ENCODE assay signal across 11 mouse cellular contexts in the genomic region with DNA sequence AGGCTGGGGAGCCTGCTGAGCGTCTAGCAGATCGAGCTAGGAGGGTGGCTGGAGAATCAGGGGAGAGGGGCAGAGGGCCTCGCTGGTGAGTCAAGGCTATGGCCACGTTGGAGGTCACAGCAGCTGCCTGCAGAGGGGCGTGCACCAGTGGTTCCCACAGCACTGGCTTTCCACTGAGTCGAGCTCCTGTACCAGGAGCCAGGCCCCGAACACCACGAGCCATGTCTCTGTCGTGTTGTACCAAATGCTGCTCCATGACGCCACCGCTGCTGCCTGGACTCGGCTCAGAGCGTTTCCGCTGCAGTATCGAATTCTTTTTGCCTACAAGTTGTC. TPM values are rescaled to one million over a fixed set of nuclear protein-coding genes. Genes with fewer than 3 reads are reported as not detected.
DNase-seq lines count a peak whose midpoint lies in the region; ATAC-seq and TF ChIP-seq lines count a peak whose summit lies in the region.
"Had no signal": no experiment of that assay in that cellular context is flagged by ENCODE, and none has a peak within 500 bp of the region (broad histone marks: within the 10 kb centered on the region; RNA-seq: fewer than 3 reads in every experiment).

No protein-coding gene starts in this region.

- H3K27me3 ChIP-seq in heart, embryonic 16.5 days (ENCODE audit: control insufficient read depth, insufficient read depth, low read length), result peaks cover 60% of the 10 kb centered on the region
- peaks cover 11% of the 10 kb centered on the region for H3K27me3 ChIP-seq in heart, adult 2 months (ENCODE audit: control insufficient read depth, insufficient read depth, low read length)
- H3K27me3 ChIP-seq in neural tube, embryonic 11.5 days (ENCODE audit: control insufficient read depth, insufficient read depth, low read length), result peaks cover 2% of the 10 kb centered on the region; the same call in 1 of the 2 replicates
- H3K27me3 ChIP-seq in limb, embryonic 12.5 days, result peaks cover 73% of the 10 kb centered on the region
- H3K27me3 ChIP-seq in stomach, postnatal 0 days (ENCODE audit: control insufficient read depth, insufficient read depth, low read length), result no peaks in the 10 kb centered on the region

- no peaks in the 10 kb centered on the region for H3K79me2 ChIP-seq in heart, adult 2 months (replicated peaks; ENCODE audit: control insufficient read depth, insufficient read depth, low read length)

- TF ChIP-seq POLR2A in heart, adult 2 months (IDR thresholded peaks at IDR 0.05; ENCODE audit: insufficient read depth, low read depth, low read length), result no peak

- no peaks in the 10 kb centered on the region for H3K36me3 ChIP-seq in heart, embryonic 16.5 days (ENCODE audit: control insufficient read depth, insufficient read depth)
- H3K36me3 ChIP-seq in heart, adult 2 months (ENCODE audit: control insufficient read depth, insufficient read depth, low read length), result no peaks in the 10 kb centered on the region
- no peaks in the 10 kb centered on the region for H3K36me3 ChIP-seq in neural tube, embryonic 11.5 days (ENCODE audit: control insufficient read depth, insufficient read depth, low read length)
- no peaks in the 10 kb centered on the region for H3K36me3 ChIP-seq in limb, embryonic 12.5 days
- no peaks in the 10 kb centered on the region for H3K36me3 ChIP-seq in stomach, postnatal 0 days (ENCODE audit: control insufficient read depth, insufficient read depth, low read length)

- TF ChIP-seq EP300 in heart, adult 2 months (IDR thresholded peaks at IDR 0.05; ENCODE audit: insufficient read depth, low read depth, low read length), result no peak
- no peak for TF ChIP-seq EP300 in stomach, postnatal 0 days (optimal IDR thresholded peaks at IDR 0.05)

- H3K4me2 ChIP-seq in heart, embryonic 16.5 days (ENCODE audit: low read depth, low read length), result peak overlapping the region; percentile 50
- H3K4me2 ChIP-seq in neural tube, embryonic 11.5 days (ENCODE audit: low read depth), result peak overlapping the region; percentile 32
- peak overlapping the region; percentile 58 for H3K4me2 ChIP-seq in limb, embryonic 12.5 days
- H3K4me2 ChIP-seq in stomach, postnatal 0 days (replicated peaks; ENCODE audit: low read depth), result peak overlapping the region; percentile 48

- no peak for DNase-seq in heart, adult 2 months
- DNase-seq in neural tube, embryonic 11.5 days (ENCODE audit: low spot score), result no peak
- no peak for DNase-seq in neural tube, embryonic 10.5 days (ENCODE audit: extremely low spot score, low spot score)
- DNase-seq in stomach, postnatal 0 days (ENCODE audit: low spot score), result no peak
- no peak for DNase-seq in spleen, adult 18-20 months
- no peak for DNase-seq in thymus, postnatal 36 days
- DNase-seq: gastrocnemius, adult 2 months had no signal

- no peaks in the 10 kb centered on the region for H3K9me3 ChIP-seq in heart, embryonic 16.5 days (replicated peaks; ENCODE audit: control insufficient read depth, low read length)
- no peaks in the 10 kb centered on the region for H3K9me3 ChIP-seq in neural tube, embryonic 11.5 days (ENCODE audit: control insufficient read depth, low read length)
- no peaks in the 10 kb centered on the region for H3K9me3 ChIP-seq in limb, embryonic 12.5 days
- H3K9me3 ChIP-seq in stomach, postnatal 0 days (ENCODE audit: control insufficient read depth, low read length), result no peaks in the 10 kb centered on the region

- no peak overlapping the region for H3K27ac ChIP-seq in heart, embryonic 16.5 days (ENCODE audit: low read length)
- H3K27ac ChIP-seq in heart, adult 2 months, result no peak overlapping the region
- no peak overlapping the region for H3K27ac ChIP-seq in neural tube, embryonic 11.5 days (ENCODE audit: low read depth, low read length)
- H3K27ac ChIP-seq in limb, embryonic 12.5 days, result no peak overlapping the region
- H3K27ac ChIP-seq in stomach, postnatal 0 days (replicated peaks), result no peak overlapping the region
- H3K27ac ChIP-seq: gastrocnemius, adult 2 months had no signal

- no peak for TF ChIP-seq CTCF in heart, adult 2 months (IDR thresholded peaks at IDR 0.05)
- no peak for TF ChIP-seq CTCF in stomach, postnatal 0 days (IDR thresholded peaks at IDR 0.05; ENCODE audit: low read depth)

- H3K4me1 ChIP-seq in heart, embryonic 16.5 days (ENCODE audit: control insufficient read depth, insufficient read depth, low read length), result peaks cover 2% of the 10 kb centered on the region; the same call in 1 of the 2 replicates
- H3K4me1 ChIP-seq in heart, adult 2 months (ENCODE audit: control insufficient read depth, insufficient read depth, low read length), result no peaks in the 10 kb centered on the region
- no peaks in the 10 kb centered on the region for H3K4me1 ChIP-seq in neural tube, embryonic 11.5 days (ENCODE audit: control insufficient read depth, insufficient read depth, low read length)
- peaks cover 9% of the 10 kb centered on the region for H3K4me1 ChIP-seq in limb, embryonic 12.5 days (replicated peaks)
- no peaks in the 10 kb centered on the region for H3K4me1 ChIP-seq in stomach, postnatal 0 days (replicated peaks; ENCODE audit: control insufficient read depth, insufficient read depth)

- intact Hi-C loops in heart, adult 2 months (cut with DNase I), result no loop called here

- H3K9ac ChIP-seq in heart, embryonic 16.5 days (ENCODE audit: low read length), result no peak overlapping the region
- no peak overlapping the region for H3K9ac ChIP-seq in heart, adult 2 months (ENCODE audit: low read depth, low read length)
- H3K9ac ChIP-seq in neural tube, embryonic 11.5 days (ENCODE audit: low read length), result no peak overlapping the region
- peak overlapping the region; percentile 24; the same call in 1 of the 2 replicates for H3K9ac ChIP-seq in limb, embryonic 12.5 days (replicated peaks)
- peak overlapping the region; percentile 43; the same call in 1 of the 2 replicates for H3K9ac ChIP-seq in stomach, postnatal 0 days (ENCODE audit: low read length)

- ATAC-seq in heart, embryonic 16.5 days (replicated peaks; ENCODE audit: extremely low read depth, insufficient read depth, low FRiP score), result no peak
- ATAC-seq in neural tube, embryonic 11.5 days (ENCODE audit: insufficient read depth, low FRiP score, low TSS enrichment), result no peak
- no peak for ATAC-seq in limb, embryonic 12.5 days (ENCODE audit: insufficient number of reproducible peaks, insufficient read depth, low FRiP score, low TSS enrichment, low read depth)
- ATAC-seq in stomach, postnatal 0 days (ENCODE audit: low FRiP score, low TSS enrichment), result peak; percentile 53

- peak overlapping the region; percentile 34; the same call in 1 of the 2 replicates for H3K4me3 ChIP-seq in heart, embryonic 16.5 days (ENCODE audit: low read length)
- H3K4me3 ChIP-seq in heart, adult 2 months, result no peak overlapping the region
- no peak overlapping the region for H3K4me3 ChIP-seq in neural tube, embryonic 11.5 days (ENCODE audit: low read depth, low read length)
- peak overlapping the region; percentile 29 for H3K4me3 ChIP-seq in limb, embryonic 12.5 days (replicated peaks)
- peak overlapping the region; percentile 24; the same call in 1 of the 2 replicates for H3K4me3 ChIP-seq in stomach, postnatal 0 days (ENCODE audit: low read depth, low read length)
- H3K4me3 ChIP-seq: gastrocnemius, adult 2 months had no signal

- 5% methylated on average over 15 of the region's 15 CpGs for WGBS in heart, embryonic 16.5 days
- 12% methylated on average over 15 of the region's 15 CpGs for WGBS in heart, adult 2 months
- 8% methylated on average over 15 of the region's 15 CpGs for WGBS in neural tube, embryonic 11.5 days
- 6% methylated on average over 15 of the region's 15 CpGs for WGBS in limb, embryonic 12.5 days
- WGBS in stomach, postnatal 0 days, result 8% methylated on average over 15 of the region's 15 CpGs

RNA-seq across cellular contexts. Expression of a gene that starts 12.0 kb away (rescaled TPM):
- 0.20 and 0.64 TPM in 2 replicates for polyA plus RNA-seq in heart, embryonic 16.5 days (2015; fragmentation: Nextera tagmentation; extraction: Ambion mirVana)
- total RNA-seq in heart, adult 2 months (2021), result not detected
- polyA plus RNA-seq in heart, adult 2 months (2012; rRNA removed), result 0.06 TPM in 1 of 2 replicates, not detected in the other
- polyA plus RNA-seq in neural tube, embryonic 11.5 days (2014; fragmentation: Nextera tagmentation; extraction: Ambion mirVana), result 1.5 and 2.4 TPM in 2 replicates
- polyA plus RNA-seq in limb, embryonic 12.5 days (2016; fragmentation: Nextera tagmentation; extraction: Ambion mirVana), result 0.24 and 0.36 TPM in 2 replicates
- 6.6 and 6.8 TPM in 2 replicates for polyA plus RNA-seq in stomach, postnatal 0 days (2015; fragmentation: Nextera tagmentation; extraction: Ambion mirVana)
- total RNA-seq: gastrocnemius, adult 2 months; layer of hippocampus, postnatal 14 days; neutrophil, adult 5-6 weeks had no signal

RNA-seq across cellular contexts. Expression of a gene that starts 12.1 kb away (rescaled TPM):
- 0.70 and 0.76 TPM in 2 replicates for polyA plus RNA-seq in heart, embryonic 16.5 days (2015; fragmentation: Nextera tagmentation; extraction: Ambion mirVana)
- total RNA-seq in heart, adult 2 months (2021), result under 1 TPM in 1 of 2 experiments, not detected in 1; 0.25 TPM
- 0.26 and 0.29 TPM in 2 replicates for polyA plus RNA-seq in heart, adult 2 months (2012; rRNA removed)
- polyA plus RNA-seq in neural tube, embryonic 11.5 days (2014; fragmentation: Nextera tagmentation; extraction: Ambion mirVana), result 5.2 and 7.5 TPM in 2 replicates
- polyA plus RNA-seq in limb, embryonic 12.5 days (2016; fragmentation: Nextera tagmentation; extraction: Ambion mirVana), result 2.2 and 2.8 TPM in 2 replicates
- polyA plus RNA-seq in stomach, postnatal 0 days (2015; fragmentation: Nextera tagmentation; extraction: Ambion mirVana), result 0.45 and 0.71 TPM in 2 replicates

RNA-seq across cellular contexts. Expression of a gene that starts 16.6 kb away (rescaled TPM):
- polyA plus RNA-seq in heart, embryonic 16.5 days (2015; fragmentation: Nextera tagmentation; extraction: Ambion mirVana), result 15.9 and 17.9 TPM in 2 replicates
- total RNA-seq in heart, adult 2 months (2021), result 10 to 100 TPM; 15.4 to 18.9 TPM
- 26.5 and 40.4 TPM in 2 replicates for polyA plus RNA-seq in heart, adult 2 months (2012; rRNA removed)
- polyA plus RNA-seq in neural tube, embryonic 11.5 days (2014; fragmentation: Nextera tagmentation; extraction: Ambion mirVana), result 26.5 and 32.3 TPM in 2 replicates
- 50.3 and 54.7 TPM in 2 replicates for polyA plus RNA-seq in limb, embryonic 12.5 days (2016; fragmentation: Nextera tagmentation; extraction: Ambion mirVana)
- 10.2 and 11.3 TPM in 2 replicates for polyA plus RNA-seq in stomach, postnatal 0 days (2015; fragmentation: Nextera tagmentation; extraction: Ambion mirVana)

RNA-seq across cellular contexts. Expression of a gene that starts 29.3 kb away (rescaled TPM):
- polyA plus RNA-seq in heart, embryonic 16.5 days (2015; fragmentation: Nextera tagmentation; extraction: Ambion mirVana), result 89.5 and 93.9 TPM in 2 replicates
- 10 to 100 TPM; 44.5 to 54.7 TPM for total RNA-seq in heart, adult 2 months (2021)
- 96.7 and 108 TPM in 2 replicates for polyA plus RNA-seq in heart, adult 2 months (2012; rRNA removed)
- polyA plus RNA-seq in neural tube, embryonic 11.5 days (2014; fragmentation: Nextera tagmentation; extraction: Ambion mirVana), result 91.2 and 92.8 TPM in 2 replicates
- polyA plus RNA-seq in limb, embryonic 12.5 days (2016; fragmentation: Nextera tagmentation; extraction: Ambion mirVana), result 102 and 107 TPM in 2 replicates
- polyA plus RNA-seq in stomach, postnatal 0 days (2015; fragmentation: Nextera tagmentation; extraction: Ambion mirVana), result 65.4 and 66.3 TPM in 2 replicates

RNA-seq across cellular contexts. Expression of a gene that starts 35.0 kb away (rescaled TPM):
- 17.7 TPM in 2 replicates for polyA plus RNA-seq in heart, embryonic 16.5 days (2015; fragmentation: Nextera tagmentation; extraction: Ambion mirVana)
- total RNA-seq in heart, adult 2 months (2021), result 1 to 10 TPM; 3.9 to 5.1 TPM
- 12.8 and 18.0 TPM in 2 replicates for polyA plus RNA-seq in heart, adult 2 months (2012; rRNA removed)
- polyA plus RNA-seq in neural tube, embryonic 11.5 days (2014; fragmentation: Nextera tagmentation; extraction: Ambion mirVana), result 32.5 and 36.9 TPM in 2 replicates
- polyA plus RNA-seq in limb, embryonic 12.5 days (2016; fragmentation: Nextera tagmentation; extraction: Ambion mirVana), result 27.4 and 33.8 TPM in 2 replicates
- polyA plus RNA-seq in stomach, postnatal 0 days (2015; fragmentation: Nextera tagmentation; extraction: Ambion mirVana), result 7.5 and 9.1 TPM in 2 replicates

Comparison
In these comparisons a context has a peak if more than half of its experiments do, and no peak if none do; other contexts are left out.
1. H3K4me3 ChIP-seq: peak in heart, embryonic 16.5 days (single experiment), limb, embryonic 12.5 days (single experiment) and stomach, postnatal 0 days (single experiment); none in heart, adult 2 months (single experiment) and neural tube, embryonic 11.5 days (single experiment).
2. H3K9ac ChIP-seq: peak in limb, embryonic 12.5 days (single experiment) and stomach, postnatal 0 days (single experiment); none in heart, embryonic 16.5 days (single experiment), heart, adult 2 months (single experiment) and neural tube, embryonic 11.5 days (single experiment).
3. Peak in every context shown above with its lines, with median percentiles within 50 percentile points of each other: H3K4me2 ChIP-seq.